Mouse (Mus musculus) right cerebral cortex, postnatal 36 days (tissue): Measurements from ENCODE around the gene Prkcg.

Source experiments
- DNase-seq, 2 experiments: peaks; one replicate each; pipeline ENCODE4 v3.0.0; 2022; ENCODE audit warnings: low spot score in 2 of 2, mixed read lengths in 1 of 2

Gene Prkcg

GRCm38 (mm10) chr7:3365547-3366279 is 76.7 kb downstream of the Prkcg start:
- no peak for DNase-seq

GRCm38 (mm10) chr7:3366705-3367516 is 77.9 kb downstream of the Prkcg start:
- DNase-seq = peak in 1 of 2 experiments; percentile 28

- no peak for DNase-seq
Observed at GRCm38 (mm10) chr7:3367569-3367968, 78.6 kb downstream of the Prkcg start.

GRCm38 (mm10) chr7:3368311-3368710 is 79.3 kb downstream of the Prkcg start:
- no peak for DNase-seq

GRCm38 (mm10) chr7:3369189-3369588 is 80.2 kb downstream of the Prkcg start:
- no peak for DNase-seq

- no peak for DNase-seq
Observed at GRCm38 (mm10) chr7:3370407-3370806, 81.4 kb downstream of the Prkcg start.

GRCm38 (mm10) chr7:3372376-3372775 is 83.4 kb downstream of the Prkcg start:
- DNase-seq = no peak

- DNase-seq = no peak
Observed at GRCm38 (mm10) chr7:3373754-3374153, 84.8 kb downstream of the Prkcg start.

GRCm38 (mm10) chr7:3376831-3377230 is 87.9 kb downstream of the Prkcg start:
- DNase-seq = no peak
